Mouse (Mus musculus) kidney, adult 10 weeks (tissue): ENCODE results near the gene Snrk. TPM values are rescaled to one million over a fixed set of nuclear protein-coding genes. Genes with fewer than 3 reads are reported as not detected.

Source experiments
- polyA plus RNA-seq: library from polyadenylated mRNA; stranded (reverse); fragments of 350-450 nt; fragmentation: Illumina TruSeq; extraction: RNeasy Lipid Tissue Mini Kit (QIAGEN cat#74804); gene quantifications from one replicate; pipeline ENCODE4 v1.2.3, GENCODE M21; 2014; ENCODE audit warnings: low read depth, low replicate concordance

The Snrk gene
- polyA plus RNA-seq, result 71.1 TPM

DNA sequence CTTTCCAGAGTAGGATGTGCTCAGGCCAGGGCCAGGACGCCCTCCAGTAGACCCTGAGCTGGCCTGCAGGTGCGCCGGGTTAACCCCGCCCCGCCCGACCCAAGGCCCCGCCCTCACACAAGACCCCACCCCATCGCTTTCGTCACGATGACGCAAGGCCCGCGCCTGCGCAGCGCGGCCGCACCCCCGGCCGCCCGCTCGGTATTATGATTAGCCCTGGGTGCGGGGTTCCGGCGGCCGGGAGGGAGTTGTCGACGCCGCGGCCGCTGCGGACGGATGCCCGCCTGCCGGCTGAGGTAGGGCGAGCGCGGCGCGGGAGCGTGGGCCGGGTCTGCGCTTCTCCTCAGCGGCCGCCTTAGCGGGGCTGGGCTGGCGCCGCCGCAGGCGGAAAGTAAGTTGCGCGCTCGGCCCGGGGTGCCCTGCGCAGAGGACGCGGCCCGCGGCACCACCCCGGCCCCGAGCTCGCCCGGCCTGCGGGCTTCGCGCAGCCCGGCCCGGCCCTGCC is at the start of gene Snrk:
Gene Snrk (plus strand): TSS at position 155 of the 505 bp plus-strand sequence.

Other genes starting within 250 kb of the Snrk start
- gene Ackr2, start 218.9 kb upstream of the Snrk start, polyA plus RNA-seq, result 0.32 TPM
- not detected for gene Cyp8b1, start 201.0 kb upstream of the Snrk start, polyA plus RNA-seq
- 0.12 TPM for gene Fam198a, start 166.3 kb upstream of the Snrk start, polyA plus RNA-seq
- gene Pomgnt2, start 120.2 kb upstream of the Snrk start, polyA plus RNA-seq, result 0.61 TPM
- gene Ano10, start 177.2 kb downstream of the Snrk start, polyA plus RNA-seq, result 15.0 TPM
- 92.9 TPM for gene Abhd5, start 234.3 kb downstream of the Snrk start, polyA plus RNA-seq